Mouse (Mus musculus): Measurements from ENCODE around the gene P2rx1. TPM values are rescaled to one million over a fixed set of nuclear protein-coding genes. Genes with fewer than 3 reads are reported as not detected.

P2rx1 gene
- 0.17 TPM for polyA plus RNA-seq (2014; fragmentation: Illumina TruSeq; extraction: RNeasy Lipid Tissue Mini Kit (QIAGEN cat#74804))

GRCm38 (mm10) chr11:72998771-72999170, at the start of gene P2rx1:
P2rx1 (plus strand) TSS chr11:72999103.

DNA sequence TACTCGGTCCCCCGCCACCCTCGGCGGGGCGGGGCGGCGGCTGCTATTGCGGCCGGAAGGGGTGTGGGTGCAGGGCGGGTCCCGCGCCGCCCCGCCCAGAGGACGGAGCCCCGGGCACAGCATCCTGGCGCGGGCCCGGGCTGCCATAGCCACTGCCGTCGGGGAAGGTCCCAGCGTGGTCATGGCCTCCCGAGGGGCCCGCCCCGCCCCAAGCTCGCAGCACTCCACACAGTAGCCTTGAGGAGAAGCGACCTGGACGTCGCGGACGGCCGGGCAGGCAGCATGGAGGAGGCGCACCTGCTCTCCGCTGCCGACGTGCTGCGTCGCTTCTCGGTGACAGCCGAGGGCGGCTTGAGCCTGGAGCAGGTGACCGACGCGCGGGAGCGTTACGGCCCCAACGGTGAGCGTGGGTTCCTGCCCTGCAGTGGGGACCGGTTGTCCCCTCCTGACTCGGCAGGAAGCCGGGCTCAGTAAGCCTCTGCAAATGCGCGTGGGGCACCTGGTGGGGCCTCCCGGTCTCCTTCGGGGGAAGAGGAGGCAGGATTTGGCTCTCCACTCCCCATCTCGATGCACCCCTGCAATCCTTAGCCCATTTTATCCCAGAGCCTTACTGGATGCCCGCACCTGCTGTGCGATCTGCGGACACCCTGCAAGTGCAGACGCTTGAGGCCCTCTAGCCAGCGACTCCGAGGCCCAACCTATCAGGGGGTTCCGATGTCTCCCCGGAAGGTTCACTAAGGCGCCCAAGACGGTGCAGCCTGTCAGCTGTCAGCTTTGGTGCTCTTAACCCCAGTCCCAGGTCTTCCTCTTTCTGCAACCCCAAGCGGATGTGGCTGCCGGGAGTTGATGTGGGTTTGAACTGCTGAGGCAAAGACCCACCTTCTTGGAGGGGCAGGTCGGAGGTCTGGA, 37.6 kb upstream of the P2rx1 start, which contains the start of gene Atp2a3:
Gene Atp2a3 (plus strand): TSS at position 98 of the 909 bp plus-strand sequence.

GRCm38 (mm10) chr11:73018471-73019146, 19.7 kb downstream of the P2rx1 start, which contains the start of gene Camkk1:
Camkk1 (plus strand) TSS chr11:73019008.

DNA sequence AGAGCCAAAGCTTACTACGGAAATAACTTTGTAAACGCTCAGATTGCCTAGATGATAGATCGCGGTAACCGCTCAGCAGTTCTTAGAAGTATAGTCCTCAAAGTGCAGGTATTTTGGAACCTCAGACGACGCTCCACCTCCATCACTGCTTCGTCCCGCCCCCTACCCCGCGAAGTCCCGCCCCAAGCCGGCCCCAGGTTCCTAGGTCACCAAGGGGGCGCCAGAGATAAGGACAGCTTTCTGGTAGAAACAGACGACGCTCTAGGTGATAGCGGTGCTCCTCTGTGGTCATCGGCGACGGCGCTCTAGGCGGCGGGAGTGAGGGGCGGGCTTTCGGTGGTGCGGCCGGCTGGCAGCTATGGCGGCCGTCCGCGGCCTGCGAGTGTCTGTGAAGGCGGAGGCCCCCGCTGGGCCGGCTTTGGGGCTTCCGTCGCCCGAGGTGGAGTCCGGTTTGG, 48.7 kb downstream of the P2rx1 start, which contains the start of gene Ncbp3:
Gene Ncbp3 (plus strand): TSS at position 242 of the 455 bp plus-strand sequence.

Other genes with a start within 250 kb of the P2rx1 start
- 11.3 TPM for gene Cyb5d2, start 203.0 kb upstream of the P2rx1 start, polyA plus RNA-seq (2014; fragmentation: Illumina TruSeq; extraction: RNeasy Lipid Tissue Mini Kit (QIAGEN cat#74804))
- gene Zzef1, start 202.9 kb upstream of the P2rx1 start, polyA plus RNA-seq (2014; fragmentation: Illumina TruSeq; extraction: RNeasy Lipid Tissue Mini Kit (QIAGEN cat#74804)), result 10.9 TPM
- gene Atp2a3, start 37.9 kb upstream of the P2rx1 start, polyA plus RNA-seq (2014; fragmentation: Illumina TruSeq; extraction: RNeasy Lipid Tissue Mini Kit (QIAGEN cat#74804)), result 5.1 TPM
- not detected for gene Camkk1, start 19.9 kb downstream of the P2rx1 start, polyA plus RNA-seq (2014; fragmentation: Illumina TruSeq; extraction: RNeasy Lipid Tissue Mini Kit (QIAGEN cat#74804))
- gene Ncbp3, start 48.7 kb downstream of the P2rx1 start, polyA plus RNA-seq (2014; fragmentation: Illumina TruSeq; extraction: RNeasy Lipid Tissue Mini Kit (QIAGEN cat#74804)), result 15.4 TPM
- not detected for gene Itgae, start 91.5 kb downstream of the P2rx1 start, polyA plus RNA-seq (2014; fragmentation: Illumina TruSeq; extraction: RNeasy Lipid Tissue Mini Kit (QIAGEN cat#74804))
- gene Haspin, start 139.2 kb downstream of the P2rx1 start, polyA plus RNA-seq (2014; fragmentation: Illumina TruSeq; extraction: RNeasy Lipid Tissue Mini Kit (QIAGEN cat#74804)), result 5.8 TPM
- gene P2rx5, start 161.3 kb downstream of the P2rx1 start, polyA plus RNA-seq (2014; fragmentation: Illumina TruSeq; extraction: RNeasy Lipid Tissue Mini Kit (QIAGEN cat#74804)), result not detected
- 26.8 TPM for gene Emc6, start 177.9 kb downstream of the P2rx1 start, polyA plus RNA-seq (2014; fragmentation: Illumina TruSeq; extraction: RNeasy Lipid Tissue Mini Kit (QIAGEN cat#74804))
- 30.2 TPM for gene Tax1bp3, start 178.0 kb downstream of the P2rx1 start, polyA plus RNA-seq (2014; fragmentation: Illumina TruSeq; extraction: RNeasy Lipid Tissue Mini Kit (QIAGEN cat#74804))
- 9.2 TPM for gene Ctns, start 199.9 kb downstream of the P2rx1 start, polyA plus RNA-seq (2014; fragmentation: Illumina TruSeq; extraction: RNeasy Lipid Tissue Mini Kit (QIAGEN cat#74804))
- gene Shpk, start 200.4 kb downstream of the P2rx1 start, polyA plus RNA-seq (2014; fragmentation: Illumina TruSeq; extraction: RNeasy Lipid Tissue Mini Kit (QIAGEN cat#74804)), result 1.1 TPM
- gene Trpv1, start 235.2 kb downstream of the P2rx1 start, polyA plus RNA-seq (2014; fragmentation: Illumina TruSeq; extraction: RNeasy Lipid Tissue Mini Kit (QIAGEN cat#74804)), result not detected